Mouse (Mus musculus) left cerebral cortex, adult 2 months (tissue): ENCODE measurements at regions not wholly inside any gene's neighbourhood (a gene's known extent, or its start where the extent isn't known, plus 50 kb on each side); places are given as distances from the start of the nearest gene placed in this dataset.

Source experiments
- DNase-seq, 2 experiments: peaks; one replicate each; pipeline ENCODE4 v3.0.0; 2021 to 2022; ENCODE audit warnings: low spot score in 2 of 2, mixed read lengths in 1 of 2; ENCODE audit errors: extremely low spot score in 1 of 2
- H3K27ac ChIP-seq: fragments of 200-600 bp; 2 replicates; pipeline ENCODE4 v1.8.1; 2022
- H3K4me3 ChIP-seq: fragments of 200-600 bp; 2 replicates; pipeline ENCODE4 v1.8.1; 2022
- CTCF ChIP-seq: fragments of 200-600 bp; IDR thresholded peaks from 2 replicates; pipeline ENCODE4 v1.8.1; 2022; ENCODE audit warnings: antibody characterized with exemption, mild to moderate bottlenecking, moderate library complexity
- intact Hi-C: fragments of 180-260 bp; cut with DNase I; formaldehyde crosslinking; loops from one replicate; pipeline ENCODE4 v1.15.1; 2025

DNA sequence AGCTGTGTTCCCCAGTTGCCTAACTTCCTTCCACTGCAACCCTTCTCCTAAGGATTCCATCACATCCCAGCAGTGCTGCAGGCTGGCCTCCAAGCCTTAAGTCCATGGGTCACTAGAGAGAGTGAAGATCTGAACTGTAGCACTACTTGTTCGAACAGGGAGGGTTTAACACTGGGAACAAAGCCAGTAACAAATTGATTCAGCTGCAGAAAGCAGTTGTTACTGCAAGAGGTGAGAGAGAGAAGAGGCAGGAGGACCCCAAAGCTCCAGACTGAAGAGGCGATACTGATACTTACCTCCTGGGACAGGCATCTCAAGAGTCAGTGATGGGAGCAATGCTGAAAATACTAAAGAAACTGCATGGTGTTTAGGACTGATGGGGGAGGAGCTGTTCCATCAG is 600.1 kb upstream of the Cdh5 start:
- TF ChIP-seq CTCF = no peak
- intact Hi-C loops = no loop called here
- Histone ChIP-seq H3K27ac (no peak overlapping the region), H3K4me3 (no peak overlapping the region)
- no peak for DNase-seq

- H3K27ac ChIP-seq = no peak overlapping the region
- no peak overlapping the region for H3K4me3 ChIP-seq
- no peak for DNase-seq
- intact Hi-C loops = no loop called here
- no peak for TF ChIP-seq CTCF
Observed at GRCm38 (mm10) chr8:103502991-103503767, 598.2 kb upstream of the Cdh5 start.

GRCm38 (mm10) chr8:103506334-103506733 is 595.1 kb upstream of the Cdh5 start:
- no peak for DNase-seq
- no peak for TF ChIP-seq CTCF
- intact Hi-C loops = no loop called here
- Histone ChIP-seq H3K27ac (no peak overlapping the region), H3K4me3 (no peak overlapping the region)

DNA sequence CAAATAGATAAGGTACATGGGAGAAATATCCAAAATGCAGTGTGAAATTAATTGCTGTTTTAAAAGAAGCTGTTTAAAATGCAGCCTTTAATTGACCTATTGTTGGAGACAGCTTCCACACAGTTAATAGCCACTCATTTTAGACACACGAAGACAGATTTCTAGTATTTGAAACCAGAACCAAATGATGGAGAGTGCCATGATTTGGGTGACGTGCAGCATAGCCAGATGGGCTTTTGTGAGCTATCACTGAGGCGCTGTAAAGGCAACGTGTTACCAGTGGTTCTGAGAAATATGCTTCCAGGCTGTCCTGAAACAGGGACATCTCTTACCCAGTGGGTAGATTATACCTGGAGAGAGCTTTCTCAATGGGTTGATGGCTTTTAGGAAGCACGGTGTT is 594.4 kb upstream of the Cdh5 start:
- intact Hi-C loops = no loop called here
- no peak for DNase-seq
- no peak overlapping the region for H3K4me3 ChIP-seq
- no peak for TF ChIP-seq CTCF
- no peak overlapping the region for H3K27ac ChIP-seq

GRCm38 (mm10) chr8:103520141-103520866 is 581.1 kb upstream of the Cdh5 start:
- H3K27ac ChIP-seq = no peak overlapping the region
- no peak overlapping the region for H3K4me3 ChIP-seq
- intact Hi-C loops = no loop called here
- DNase-seq = no peak
- TF ChIP-seq CTCF = no peak

DNA sequence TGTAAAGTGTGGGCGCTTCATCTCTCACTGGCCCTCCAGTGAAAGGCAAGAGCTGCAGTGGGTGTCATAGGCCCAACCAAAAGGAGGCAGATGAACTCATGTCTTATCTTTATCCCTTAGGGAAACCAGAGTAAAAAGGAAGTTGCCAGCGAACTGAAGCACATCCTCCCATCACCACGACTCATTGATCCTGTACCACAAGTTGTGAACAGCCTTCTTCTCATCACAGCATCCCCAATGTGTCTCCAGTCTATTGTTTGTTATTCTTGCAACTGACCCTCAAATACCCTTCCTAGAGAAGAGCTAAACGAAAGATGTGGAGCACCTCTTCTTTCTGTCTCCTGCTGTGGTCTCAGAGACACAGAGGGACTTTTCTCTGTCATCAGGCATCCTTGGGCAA is 570.5 kb upstream of the Cdh5 start:
- TF ChIP-seq CTCF = no peak
- Histone ChIP-seq H3K27ac (no peak overlapping the region), H3K4me3 (no peak overlapping the region)
- no peak for DNase-seq
- intact Hi-C loops = no loop called here

GRCm38 (mm10) chr8:103534971-103535370 is 566.5 kb upstream of the Cdh5 start:
- no peak for DNase-seq
- intact Hi-C loops = no loop called here
- no peak for TF ChIP-seq CTCF
- no peak overlapping the region for H3K4me3 ChIP-seq
- H3K27ac ChIP-seq = no peak overlapping the region

- Histone ChIP-seq H3K4me3 (no peak overlapping the region), H3K27ac (no peak overlapping the region)
- intact Hi-C loops = no loop called here
- no peak for TF ChIP-seq CTCF
- DNase-seq = no peak
Observed at GRCm38 (mm10) chr8:103536856-103537255, 564.6 kb upstream of the Cdh5 start.

- intact Hi-C loops = no loop called here
- TF ChIP-seq CTCF = no peak
- Histone ChIP-seq H3K27ac (no peak overlapping the region), H3K4me3 (no peak overlapping the region)
- no peak for DNase-seq
Observed at GRCm38 (mm10) chr8:103541954-103542353, 559.5 kb upstream of the Cdh5 start.

GRCm38 (mm10) chr8:103551916-103552535 is 549.4 kb upstream of the Cdh5 start:
- TF ChIP-seq CTCF = no peak; the same call in 1 of the 2 replicates
- intact Hi-C loops = no loop called here
- no peak overlapping the region for H3K27ac ChIP-seq
- no peak for DNase-seq
- H3K4me3 ChIP-seq = no peak overlapping the region

DNA sequence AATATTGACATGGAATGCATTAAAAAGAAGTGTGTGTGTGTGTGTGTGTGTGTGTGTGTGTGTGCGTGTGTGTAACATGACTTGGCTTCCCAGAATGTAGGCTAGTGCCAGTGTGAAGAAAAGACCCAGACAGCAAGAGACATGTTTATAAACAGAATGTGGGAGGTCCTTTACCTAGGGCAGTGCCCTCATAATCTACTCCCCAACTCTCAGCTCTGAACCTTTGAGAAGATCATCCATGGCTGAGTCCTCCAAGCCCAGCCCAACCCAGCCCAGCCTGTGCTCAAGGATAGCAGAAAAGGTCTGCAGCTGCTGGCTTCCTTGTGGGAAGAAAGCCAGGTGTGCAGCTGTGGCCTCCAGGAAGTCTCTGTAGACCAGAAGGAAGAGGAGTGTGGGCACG is 539.8 kb upstream of the Cdh5 start:
- Histone ChIP-seq H3K4me3 (no peak overlapping the region), H3K27ac (no peak overlapping the region)
- intact Hi-C loops = no loop called here
- no peak for TF ChIP-seq CTCF
- no peak for DNase-seq

GRCm38 (mm10) chr8:103570864-103571425 is 530.5 kb upstream of the Cdh5 start:
- DNase-seq = no peak
- intact Hi-C loops = no loop called here
- Histone ChIP-seq H3K27ac (no peak overlapping the region), H3K4me3 (no peak overlapping the region)
- no peak for TF ChIP-seq CTCF
